Mouse (Mus musculus): ENCODE results near the gene Dlg2. TPM values are rescaled to one million over a fixed set of nuclear protein-coding genes. Genes with fewer than 3 reads are reported as not detected.

Dlg2 gene
- polyA plus RNA-seq, 1 experiment from 2014 or later = 1.1 TPM

DNA sequence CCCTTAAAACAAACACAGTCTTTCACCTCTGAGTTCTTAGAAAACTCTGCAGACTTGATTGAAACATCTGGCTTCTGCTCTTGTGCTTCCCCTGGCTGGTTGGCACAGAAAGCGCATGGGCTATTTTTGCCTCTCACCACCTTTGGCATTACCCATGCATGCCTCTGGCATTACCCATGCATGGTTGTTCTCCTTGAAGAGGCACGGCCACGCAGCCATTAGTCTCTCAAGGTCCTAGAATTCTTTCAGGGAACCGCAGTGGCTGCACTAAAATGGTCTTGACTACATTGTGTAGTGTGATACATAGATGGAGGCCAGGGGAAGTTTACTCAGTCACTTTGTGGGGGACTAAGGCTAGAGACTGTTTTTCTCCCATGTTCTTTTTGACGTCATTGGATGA is 1709.9 kb downstream of the Dlg2 start:
- WGBS = 86% methylated on average over 5 of the region's 5 CpGs

GRCm38 (mm10) chr7:92189149-92189548 is 1712.7 kb downstream of the Dlg2 start:
- H3K27ac ChIP-seq (ENCODE audit: low read length) = no peak overlapping the region
- no peaks in the 10 kb centered on the region for H3K9me3 ChIP-seq (ENCODE audit: control insufficient read depth, low read length)
- H3K4me2 ChIP-seq (ENCODE audit: low read depth, low read length) = no peak overlapping the region
- no peaks in the 10 kb centered on the region for H3K36me3 ChIP-seq (ENCODE audit: control insufficient read depth, insufficient read depth, low read length)
- no peaks in the 10 kb centered on the region for H3K27me3 ChIP-seq (ENCODE audit: control insufficient read depth, insufficient read depth, low read depth, low read length)
- no peaks in the 10 kb centered on the region for H3K4me1 ChIP-seq (replicated peaks; ENCODE audit: control insufficient read depth, insufficient read depth, low read length)
- no peak overlapping the region for H3K9ac ChIP-seq (ENCODE audit: low read length)
- 60% methylated on average over 6 of the region's 6 CpGs for WGBS
- no peak for ATAC-seq (ENCODE audit: low read depth)
- H3K4me3 ChIP-seq (ENCODE audit: low read length) = no peak overlapping the region

More for the DNA sequence above, 1709.9 kb downstream of the Dlg2 start:
- 0 out of 2 replicates have a peak, but pooled peaks cover 2% of the 10 kb centered on the region for H3K27me3 ChIP-seq (ENCODE audit: control insufficient read depth, insufficient read depth, low read depth, low read length)
- H3K4me3 ChIP-seq (ENCODE audit: low read length) = no peak overlapping the region
- H3K9ac ChIP-seq (ENCODE audit: low read length) = no peak overlapping the region
- no peak overlapping the region for H3K27ac ChIP-seq (ENCODE audit: low read length)
- no peak overlapping the region for H3K4me2 ChIP-seq (ENCODE audit: low read depth, low read length)
- H3K4me1 ChIP-seq (replicated peaks; ENCODE audit: control insufficient read depth, insufficient read depth, low read length) = no peaks in the 10 kb centered on the region
- no peaks in the 10 kb centered on the region for H3K9me3 ChIP-seq (ENCODE audit: control insufficient read depth, low read length)
- no peaks in the 10 kb centered on the region for H3K36me3 ChIP-seq (ENCODE audit: control insufficient read depth, insufficient read depth, low read length)
- ATAC-seq (ENCODE audit: low read depth) = no peak

DNA sequence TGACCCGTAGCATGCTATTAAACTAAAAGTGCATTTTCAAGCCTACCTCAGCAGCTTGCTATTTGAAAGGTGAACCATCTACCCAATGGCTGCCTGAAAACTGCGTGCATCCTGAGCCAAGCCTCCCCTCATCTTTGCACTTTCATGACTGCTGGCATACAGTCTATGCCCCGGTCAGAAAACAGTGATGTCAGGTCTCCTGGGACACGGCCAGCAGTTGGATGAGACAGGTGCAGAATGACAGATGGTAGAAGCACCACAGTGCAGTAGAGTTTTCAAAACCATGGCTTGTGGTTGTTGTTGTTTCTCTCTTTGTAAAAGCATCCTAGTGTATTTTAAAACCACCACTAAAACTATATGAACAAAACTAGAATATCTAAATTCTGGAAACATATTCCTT is 1719.5 kb downstream of the Dlg2 start:
- H3K9ac ChIP-seq (ENCODE audit: low read length) = no peak overlapping the region
- no peak for ATAC-seq (ENCODE audit: low read depth)
- H3K36me3 ChIP-seq (ENCODE audit: control insufficient read depth, insufficient read depth, low read length) = no peaks in the 10 kb centered on the region
- no peak overlapping the region for H3K4me2 ChIP-seq (ENCODE audit: low read depth, low read length)
- H3K4me3 ChIP-seq (ENCODE audit: low read length) = no peak overlapping the region
- no peaks in the 10 kb centered on the region for H3K9me3 ChIP-seq (ENCODE audit: control insufficient read depth, low read length)
- no peaks in the 10 kb centered on the region for H3K27me3 ChIP-seq (ENCODE audit: control insufficient read depth, insufficient read depth, low read depth, low read length)
- no peaks in the 10 kb centered on the region for H3K4me1 ChIP-seq (replicated peaks; ENCODE audit: control insufficient read depth, insufficient read depth, low read length)
- H3K27ac ChIP-seq (ENCODE audit: low read length) = no peak overlapping the region
- WGBS = 66% methylated on average over 4 of the region's 4 CpGs

DNA sequence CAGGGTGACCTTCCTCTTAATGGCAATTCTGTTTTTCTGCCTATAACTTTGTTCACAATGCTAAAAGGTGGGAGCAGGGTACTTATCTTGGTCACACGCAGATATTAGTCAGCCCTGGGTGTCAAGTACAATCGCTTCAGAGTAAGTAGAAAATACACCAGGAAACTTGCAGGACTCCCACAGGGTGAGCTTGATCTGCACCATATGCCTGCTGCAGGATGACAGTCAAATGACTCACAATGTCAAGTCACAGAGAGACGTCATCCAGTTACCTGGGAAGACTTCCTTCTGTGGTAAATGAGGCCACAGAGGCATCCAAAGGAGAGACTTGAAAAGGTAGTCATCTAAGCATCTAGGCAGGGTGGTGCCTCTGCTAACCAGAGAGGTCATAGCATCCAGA is 1721.1 kb downstream of the Dlg2 start:
- Histone ChIP-seq H3K4me1 (replicated peaks; ENCODE audit: control insufficient read depth, insufficient read depth, low read length) (no peaks in the 10 kb centered on the region), H3K4me2 (ENCODE audit: low read depth, low read length) (no peak overlapping the region), H3K9me3 (ENCODE audit: control insufficient read depth, low read length) (no peaks in the 10 kb centered on the region), H3K36me3 (ENCODE audit: control insufficient read depth, insufficient read depth, low read length) (no peaks in the 10 kb centered on the region), H3K9ac (ENCODE audit: low read length) (no peak overlapping the region), H3K27me3 (ENCODE audit: control insufficient read depth, insufficient read depth, low read depth, low read length) (no peaks in the 10 kb centered on the region), H3K4me3 (ENCODE audit: low read length) (no peak overlapping the region), H3K27ac (ENCODE audit: low read length) (no peak overlapping the region)
- 54% methylated on average over 3 of the region's 3 CpGs for WGBS
- no peak for ATAC-seq (ENCODE audit: low read depth)

DNA sequence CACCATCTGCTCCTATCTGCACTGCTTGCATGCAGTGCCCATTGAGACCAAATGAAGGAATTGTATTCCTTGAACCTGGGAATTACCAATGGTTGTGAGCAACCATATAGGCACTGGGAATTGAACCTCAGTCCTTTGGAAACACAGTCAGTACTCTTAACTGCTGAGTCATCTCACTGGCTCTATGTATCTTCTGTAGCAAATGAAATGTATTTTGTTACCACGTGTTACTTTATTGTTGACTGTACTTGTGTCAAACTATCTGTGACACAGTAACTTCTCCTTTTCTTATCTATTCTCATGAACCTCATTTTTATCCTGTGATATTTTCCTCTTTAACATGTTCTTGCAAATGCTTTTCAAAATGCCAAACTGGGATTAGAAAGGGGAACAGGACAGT is 1722.7 kb downstream of the Dlg2 start:
- WGBS = 56% methylated on average over 1 of the region's 1 CpGs
- H3K4me3 ChIP-seq (ENCODE audit: low read length) = no peak overlapping the region

GRCm38 (mm10) chr7:92210701-92211100 is 1734.2 kb downstream of the Dlg2 start:
- no peaks in the 10 kb centered on the region for H3K27me3 ChIP-seq (ENCODE audit: control insufficient read depth, insufficient read depth, low read depth, low read length)
- H3K4me2 ChIP-seq (ENCODE audit: low read depth, low read length) = no peak overlapping the region
- no peak overlapping the region for H3K27ac ChIP-seq (ENCODE audit: low read length)
- no peaks in the 10 kb centered on the region for H3K36me3 ChIP-seq (ENCODE audit: control insufficient read depth, insufficient read depth, low read length)
- no peaks in the 10 kb centered on the region for H3K9me3 ChIP-seq (ENCODE audit: control insufficient read depth, low read length)
- H3K4me3 ChIP-seq (ENCODE audit: low read length) = no peak overlapping the region
- H3K9ac ChIP-seq (ENCODE audit: low read length) = no peak overlapping the region
- 74% methylated on average over 5 of the region's 5 CpGs for WGBS
- ATAC-seq (ENCODE audit: low read depth) = no peak
- no peaks in the 10 kb centered on the region for H3K4me1 ChIP-seq (replicated peaks; ENCODE audit: control insufficient read depth, insufficient read depth, low read length)

More for the DNA sequence above, 1722.7 kb downstream of the Dlg2 start:
- Histone ChIP-seq H3K4me1 (replicated peaks; ENCODE audit: control insufficient read depth, insufficient read depth, low read length) (no peaks in the 10 kb centered on the region), H3K9me3 (ENCODE audit: control insufficient read depth, low read length) (no peaks in the 10 kb centered on the region), H3K27ac (ENCODE audit: low read length) (no peak overlapping the region), H3K27me3 (ENCODE audit: control insufficient read depth, insufficient read depth, low read depth, low read length) (no peaks in the 10 kb centered on the region), H3K4me2 (ENCODE audit: low read depth, low read length) (no peak overlapping the region), H3K9ac (ENCODE audit: low read length) (no peak overlapping the region), H3K36me3 (ENCODE audit: control insufficient read depth, insufficient read depth, low read length) (no peaks in the 10 kb centered on the region)
- ATAC-seq (ENCODE audit: low read depth) = no peak

GRCm38 (mm10) chr7:92213751-92214150 is 1737.3 kb downstream of the Dlg2 start:
- Histone ChIP-seq H3K4me2 (ENCODE audit: low read depth, low read length) (no peak overlapping the region), H3K9me3 (ENCODE audit: control insufficient read depth, low read length) (no peaks in the 10 kb centered on the region), H3K36me3 (ENCODE audit: control insufficient read depth, insufficient read depth, low read length) (no peaks in the 10 kb centered on the region), H3K4me3 (ENCODE audit: low read length) (no peak overlapping the region), H3K27ac (ENCODE audit: low read length) (no peak overlapping the region), H3K9ac (ENCODE audit: low read length) (no peak overlapping the region), H3K27me3 (ENCODE audit: control insufficient read depth, insufficient read depth, low read depth, low read length) (no peaks in the 10 kb centered on the region), H3K4me1 (replicated peaks; ENCODE audit: control insufficient read depth, insufficient read depth, low read length) (no peaks in the 10 kb centered on the region)
- no peak for ATAC-seq (ENCODE audit: low read depth)
- 79% methylated on average over 5 of the region's 5 CpGs for WGBS

- no peak overlapping the region for H3K9ac ChIP-seq (ENCODE audit: low read length)
- H3K4me1 ChIP-seq (replicated peaks; ENCODE audit: control insufficient read depth, insufficient read depth, low read length) = no peaks in the 10 kb centered on the region
- no peaks in the 10 kb centered on the region for H3K9me3 ChIP-seq (ENCODE audit: control insufficient read depth, low read length)
- no peak overlapping the region for H3K27ac ChIP-seq (ENCODE audit: low read length)
- H3K4me3 ChIP-seq (ENCODE audit: low read length) = no peak overlapping the region
- no peaks in the 10 kb centered on the region for H3K27me3 ChIP-seq (ENCODE audit: control insufficient read depth, insufficient read depth, low read depth, low read length)
- no peak overlapping the region for H3K4me2 ChIP-seq (ENCODE audit: low read depth, low read length)
- H3K36me3 ChIP-seq (ENCODE audit: control insufficient read depth, insufficient read depth, low read length) = no peaks in the 10 kb centered on the region
- ATAC-seq (ENCODE audit: low read depth) = no peak
Measured at GRCm38 (mm10) chr7:92218171-92218570, 1741.7 kb downstream of the Dlg2 start.

DNA sequence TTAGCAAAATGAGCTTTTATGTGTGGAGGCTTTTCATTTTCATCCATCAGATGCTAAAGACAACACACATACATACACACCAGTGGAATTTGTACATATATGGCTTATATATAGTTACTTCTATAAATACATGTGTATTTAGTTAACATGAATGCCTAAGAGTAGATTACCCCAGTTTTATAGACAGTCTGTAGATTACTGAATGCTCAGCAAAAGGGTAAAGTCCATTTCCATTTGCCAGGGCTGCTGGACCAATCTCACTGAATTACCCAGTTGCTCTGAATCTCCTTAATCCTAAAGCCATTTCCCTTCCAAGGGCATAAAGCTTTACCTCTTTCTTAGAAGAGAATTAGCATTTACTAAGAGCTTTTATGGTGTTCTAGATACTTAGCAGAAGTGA is 1744.1 kb downstream of the Dlg2 start:
- Histone ChIP-seq H3K27me3 (ENCODE audit: control insufficient read depth, insufficient read depth, low read depth, low read length) (no peaks in the 10 kb centered on the region), H3K36me3 (ENCODE audit: control insufficient read depth, insufficient read depth, low read length) (no peaks in the 10 kb centered on the region)
- no peak for ATAC-seq (ENCODE audit: low read depth)

GRCm38 (mm10) chr7:92234476-92235202 is 1758.2 kb downstream of the Dlg2 start:
- H3K9ac ChIP-seq (ENCODE audit: low read length) = no peak overlapping the region
- H3K9me3 ChIP-seq (ENCODE audit: control insufficient read depth, low read length) = no peaks in the 10 kb centered on the region
- H3K36me3 ChIP-seq (ENCODE audit: control insufficient read depth, insufficient read depth, low read length) = no peaks in the 10 kb centered on the region
- no peak overlapping the region for H3K27ac ChIP-seq (ENCODE audit: low read length)
- no peak overlapping the region for H3K4me2 ChIP-seq (ENCODE audit: low read depth, low read length)
- 67% methylated on average over 11 of the region's 11 CpGs for WGBS
- no peaks in the 10 kb centered on the region for H3K27me3 ChIP-seq (ENCODE audit: control insufficient read depth, insufficient read depth, low read depth, low read length)
- no peaks in the 10 kb centered on the region for H3K4me1 ChIP-seq (replicated peaks; ENCODE audit: control insufficient read depth, insufficient read depth, low read length)
- no peak for ATAC-seq (ENCODE audit: low read depth)
- H3K4me3 ChIP-seq (ENCODE audit: low read length) = no peak overlapping the region

More for the DNA sequence above, 1744.1 kb downstream of the Dlg2 start:
- no peak overlapping the region for H3K4me2 ChIP-seq (ENCODE audit: low read depth, low read length)
- H3K27ac ChIP-seq (ENCODE audit: low read length) = no peak overlapping the region
- no peaks in the 10 kb centered on the region for H3K4me1 ChIP-seq (replicated peaks; ENCODE audit: control insufficient read depth, insufficient read depth, low read length)
- H3K9me3 ChIP-seq (ENCODE audit: control insufficient read depth, low read length) = no peaks in the 10 kb centered on the region
- no peak overlapping the region for H3K4me3 ChIP-seq (ENCODE audit: low read length)
- H3K9ac ChIP-seq (ENCODE audit: low read length) = no peak overlapping the region
